Mouse (Mus musculus): ENCODE results near the gene Hist1h2an. TPM values are rescaled to one million over a fixed set of nuclear protein-coding genes. Genes with fewer than 3 reads are reported as not detected.
"Not testable (repeated sequence)": the region's sequence is repeated elsewhere in the genome, so short reads cannot be mapped to it uniquely, and the experiment has no call there.

The Hist1h2an gene
- polyA plus RNA-seq, 1 experiment from 2014 or later, result 4.1 TPM

DNA sequence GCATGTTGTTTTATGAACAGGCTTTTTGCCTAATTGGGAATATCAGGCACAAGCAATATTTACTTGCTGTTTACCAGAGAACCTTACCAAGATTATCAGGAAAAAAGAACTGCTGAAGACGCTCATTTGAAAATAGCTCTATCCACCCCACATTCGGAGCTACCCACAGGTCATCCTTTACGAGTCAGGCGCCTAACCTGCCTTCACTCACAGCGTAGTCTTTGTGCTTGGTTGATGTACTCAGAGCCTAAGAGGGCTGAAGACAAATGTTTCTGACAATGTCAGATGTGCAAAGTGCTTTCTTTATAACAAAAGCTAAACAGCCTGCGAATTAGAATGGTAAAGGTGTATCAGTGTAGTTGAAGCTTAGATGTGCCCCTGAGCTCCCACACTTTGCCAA, 2.7 kb downstream of the Hist1h2an start:
- Histone ChIP-seq H3K36me3 (ENCODE audit: control insufficient read depth, insufficient read depth, low read length) (no peaks in the 10 kb centered on the region), H3K4me3 (ENCODE audit: low read length) (no peak overlapping the region), H3K27me3 (replicated peaks; ENCODE audit: control insufficient read depth, insufficient read depth, low read length) (no peaks in the 10 kb centered on the region), H3K4me2 (ENCODE audit: low read depth, low read length) (peak overlapping the region; percentile 58), H3K4me1 (ENCODE audit: control insufficient read depth, insufficient read depth, low read length) (peaks cover 20% of the 10 kb centered on the region), H3K9ac (ENCODE audit: low read depth, low read length) (peak overlapping the region; percentile 41; the same call in 1 of the 2 replicates), H3K27ac (ENCODE audit: low read length) (peak overlapping the region; percentile 83), H3K9me3 (ENCODE audit: control insufficient read depth, low read length) (no peaks in the 10 kb centered on the region)
- ATAC-seq, result no peak
- WGBS, result 27% methylated on average over 6 of the region's 6 CpGs

DNA sequence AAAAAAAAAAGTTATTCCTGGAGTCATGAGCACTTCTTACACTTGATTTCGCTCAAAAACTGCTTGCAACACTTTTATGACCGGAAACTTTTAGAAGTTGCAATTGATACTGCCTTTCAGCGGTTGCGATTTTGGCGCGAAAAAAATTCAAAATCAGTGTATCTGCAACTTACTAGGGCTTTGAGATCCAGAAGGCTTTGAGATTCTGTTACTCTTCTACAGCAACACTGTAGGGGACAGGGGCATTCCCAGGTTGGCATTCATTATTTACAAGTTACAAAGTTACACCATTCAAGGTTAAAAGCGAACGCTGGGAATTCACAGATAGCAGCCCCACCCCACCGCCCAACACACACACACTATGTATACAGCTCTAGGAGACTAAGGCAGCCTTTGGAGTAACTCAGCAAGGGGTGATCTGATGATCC, 3.3 kb downstream of the Hist1h2an start:
- peak overlapping the region; percentile 58 for H3K4me2 ChIP-seq (ENCODE audit: low read depth, low read length)
- no peaks in the 10 kb centered on the region for H3K27me3 ChIP-seq (replicated peaks; ENCODE audit: control insufficient read depth, insufficient read depth, low read length)
- no peaks in the 10 kb centered on the region for H3K9me3 ChIP-seq (ENCODE audit: control insufficient read depth, low read length)
- ATAC-seq, result no peak
- peaks cover 20% of the 10 kb centered on the region for H3K4me1 ChIP-seq (ENCODE audit: control insufficient read depth, insufficient read depth, low read length)
- H3K4me3 ChIP-seq (ENCODE audit: low read length), result peak overlapping the region; percentile 36
- 1% methylated on average over 9 of the region's 9 CpGs for WGBS
- peak overlapping the region; percentile 83 for H3K27ac ChIP-seq (ENCODE audit: low read length)
- no peaks in the 10 kb centered on the region for H3K36me3 ChIP-seq (ENCODE audit: control insufficient read depth, insufficient read depth, low read length)
- H3K9ac ChIP-seq (ENCODE audit: low read depth, low read length), result peak overlapping the region; percentile 41

DNA sequence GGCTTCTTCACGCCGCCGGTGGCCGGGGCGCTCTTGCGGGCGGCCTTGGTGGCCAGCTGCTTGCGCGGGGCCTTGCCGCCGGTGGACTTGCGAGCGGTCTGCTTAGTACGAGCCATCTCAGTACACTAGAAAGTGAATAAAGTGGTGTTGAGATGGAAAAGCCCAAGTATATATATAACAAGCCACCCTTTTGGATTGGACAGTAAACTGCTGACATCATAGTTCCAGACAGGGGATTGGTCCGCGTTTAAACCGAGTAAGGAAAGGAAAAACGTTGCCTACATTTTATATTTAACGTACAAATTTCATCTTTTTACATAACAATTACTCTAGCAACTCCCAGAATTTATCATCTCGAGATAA, 3.8 kb downstream of the Hist1h2an start, which contains the start of gene Hist1h3i:
Gene Hist1h3i (minus strand): TSS at position 116 of the 363 bp plus-strand sequence.
- H3K4me3 ChIP-seq (ENCODE audit: low read length), result peak within 1 kb of the TSS; percentile 43
- H3K9me3 ChIP-seq (ENCODE audit: control insufficient read depth, low read length), result no peaks in the 10 kb centered on the region
- no peaks in the 10 kb centered on the region for H3K36me3 ChIP-seq (ENCODE audit: control insufficient read depth, insufficient read depth, low read length)
- H3K27me3 ChIP-seq (replicated peaks; ENCODE audit: control insufficient read depth, insufficient read depth, low read length), result no peaks in the 10 kb centered on the region
- under 1% methylated on average over 14 of the region's 20 CpGs for WGBS
- peaks cover 17% of the 10 kb centered on the region for H3K4me1 ChIP-seq (ENCODE audit: control insufficient read depth, insufficient read depth, low read length)
- peak within 1 kb of the TSS; percentile 83 for H3K27ac ChIP-seq (ENCODE audit: low read length)
- peak within 1 kb of the TSS; percentile 67 for H3K4me2 ChIP-seq (ENCODE audit: low read depth, low read length)
- peak; percentile 58 for ATAC-seq
- peak within 1 kb of the TSS; percentile 68 for H3K9ac ChIP-seq (ENCODE audit: low read depth, low read length)

DNA sequence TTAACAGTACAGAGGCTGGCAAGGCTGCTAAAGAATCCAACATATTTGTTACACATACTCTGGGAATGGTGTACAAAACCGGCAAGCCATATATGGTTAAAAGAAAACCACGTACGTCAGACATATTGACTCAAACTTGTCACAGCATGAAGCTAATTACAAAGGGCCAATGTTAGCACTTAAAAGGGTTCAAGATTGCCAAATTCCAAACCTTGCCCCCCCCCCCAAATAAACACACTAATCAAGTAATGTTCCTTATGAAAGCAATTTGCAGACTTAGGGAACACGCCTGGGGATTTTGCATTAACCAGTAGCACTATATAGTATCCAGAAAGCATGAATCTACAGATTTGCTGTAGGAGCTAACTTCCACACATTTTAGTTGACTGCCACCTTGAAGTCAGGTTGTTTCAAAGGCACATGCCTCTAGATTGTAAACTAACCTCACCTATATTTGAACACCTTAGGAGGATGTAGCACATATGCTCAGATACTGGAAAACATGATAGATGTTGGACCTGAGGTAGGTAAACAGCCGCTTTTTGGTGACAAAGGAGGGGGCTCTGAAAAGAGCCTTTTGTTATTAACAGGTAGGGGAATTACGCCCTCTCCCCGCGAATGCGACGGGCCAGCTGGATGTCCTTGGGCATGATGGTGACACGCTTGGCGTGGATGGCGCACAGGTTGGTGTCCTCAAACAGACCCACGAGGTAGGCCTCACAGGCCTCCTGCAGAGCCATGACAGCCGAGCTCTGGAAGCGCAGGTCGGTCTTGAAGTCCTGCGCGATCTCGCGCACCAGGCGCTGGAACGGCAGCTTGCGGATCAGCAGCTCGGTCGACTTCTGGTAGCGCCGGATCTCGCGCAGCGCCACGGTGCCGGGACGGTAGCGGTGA, 4.4 kb downstream of the Hist1h2an start:
- H3K9me3 ChIP-seq (ENCODE audit: control insufficient read depth, low read length); ATAC-seq; H3K36me3 ChIP-seq (ENCODE audit: control insufficient read depth, insufficient read depth, low read length); H3K27me3 ChIP-seq (replicated peaks; ENCODE audit: control insufficient read depth, insufficient read depth, low read length): not testable (repeated sequence)
- Histone ChIP-seq H3K4me2 (ENCODE audit: low read depth, low read length) (peak overlapping the region; percentile 67), H3K4me3 (ENCODE audit: low read length) (peak overlapping the region; percentile 43), H3K9ac (ENCODE audit: low read depth, low read length) (peak overlapping the region; percentile 68), H3K4me1 (ENCODE audit: control insufficient read depth, insufficient read depth, low read length) (peaks cover 17% of the 10 kb centered on the region), H3K27ac (ENCODE audit: low read length) (peak overlapping the region; percentile 75)
- WGBS, result under 1% methylated on average over 16 of the region's 35 CpGs

DNA sequence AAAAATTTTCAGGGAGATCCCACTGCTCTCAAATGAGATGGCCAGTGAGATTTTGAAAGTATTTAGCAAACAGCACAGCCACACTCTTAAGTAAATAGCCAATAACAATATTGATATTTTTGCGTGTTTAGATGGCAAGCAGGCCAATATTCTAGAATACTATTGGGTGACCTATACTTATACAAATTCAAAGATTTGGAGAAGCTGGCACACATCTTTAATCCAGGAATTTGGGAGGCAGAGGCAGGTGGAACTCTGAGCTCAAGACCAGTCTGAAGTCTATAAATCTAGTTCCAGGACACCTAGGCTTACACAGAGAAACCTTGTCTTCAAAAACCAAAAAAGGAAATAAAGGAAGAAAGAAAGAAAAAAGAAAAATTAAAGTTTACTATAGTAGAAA, 5.4 kb downstream of the Hist1h2an start:
- Histone ChIP-seq H3K27ac (ENCODE audit: low read length) (no peak overlapping the region), H3K27me3 (replicated peaks; ENCODE audit: control insufficient read depth, insufficient read depth, low read length) (no peaks in the 10 kb centered on the region), H3K9me3 (ENCODE audit: control insufficient read depth, low read length) (no peaks in the 10 kb centered on the region), H3K36me3 (ENCODE audit: control insufficient read depth, insufficient read depth, low read length) (no peaks in the 10 kb centered on the region), H3K4me2 (ENCODE audit: low read depth, low read length) (no peak overlapping the region), H3K4me3 (ENCODE audit: low read length) (no peak overlapping the region), H3K9ac (ENCODE audit: low read depth, low read length) (no peak overlapping the region), H3K4me1 (ENCODE audit: control insufficient read depth, insufficient read depth, low read length) (peaks cover 17% of the 10 kb centered on the region)
- WGBS, result 83% methylated on average over 1 of the region's 1 CpGs
- ATAC-seq, result no peak

DNA sequence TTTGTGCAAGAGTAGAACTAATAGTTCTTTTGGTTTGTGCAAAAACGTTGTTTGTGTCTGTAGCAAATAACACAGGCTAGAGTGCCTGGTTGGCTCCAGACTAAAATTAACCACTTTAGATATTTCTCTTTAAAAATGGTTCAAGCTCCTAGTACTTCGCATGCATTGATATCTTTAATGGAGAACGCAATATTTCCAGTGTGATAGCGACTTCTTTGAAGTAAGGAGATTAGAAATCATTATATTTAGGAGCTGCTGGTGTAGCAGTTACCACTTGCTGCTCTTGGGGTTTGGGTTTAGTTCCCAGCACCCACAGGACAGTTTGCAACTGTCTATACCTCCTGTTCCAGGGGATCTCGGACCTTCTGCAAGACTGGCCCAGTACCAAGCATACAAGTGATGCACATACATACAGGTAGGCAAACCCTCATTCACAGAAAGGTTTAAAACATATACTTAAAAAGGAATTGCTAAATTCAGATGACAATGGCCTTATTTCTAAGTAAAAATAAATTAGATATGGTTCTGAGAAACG, 5.9 kb downstream of the Hist1h2an start:
- Histone ChIP-seq H3K9me3 (ENCODE audit: control insufficient read depth, low read length) (no peaks in the 10 kb centered on the region), H3K27ac (ENCODE audit: low read length) (peak overlapping the region; percentile 94), H3K4me1 (ENCODE audit: control insufficient read depth, insufficient read depth, low read length) (peaks cover 15% of the 10 kb centered on the region), H3K36me3 (ENCODE audit: control insufficient read depth, insufficient read depth, low read length) (no peaks in the 10 kb centered on the region), H3K27me3 (replicated peaks; ENCODE audit: control insufficient read depth, insufficient read depth, low read length) (no peaks in the 10 kb centered on the region), H3K4me2 (ENCODE audit: low read depth, low read length) (peak overlapping the region; percentile 84; the same call in 1 of the 2 replicates), H3K9ac (ENCODE audit: low read depth, low read length) (0 out of 2 replicates have a peak overlapping the region, but pooled peaks have one; percentile 80), H3K4me3 (ENCODE audit: low read length) (peak overlapping the region; percentile 57)
- 44% methylated on average over 6 of the region's 6 CpGs for WGBS
- ATAC-seq, result no peak

DNA sequence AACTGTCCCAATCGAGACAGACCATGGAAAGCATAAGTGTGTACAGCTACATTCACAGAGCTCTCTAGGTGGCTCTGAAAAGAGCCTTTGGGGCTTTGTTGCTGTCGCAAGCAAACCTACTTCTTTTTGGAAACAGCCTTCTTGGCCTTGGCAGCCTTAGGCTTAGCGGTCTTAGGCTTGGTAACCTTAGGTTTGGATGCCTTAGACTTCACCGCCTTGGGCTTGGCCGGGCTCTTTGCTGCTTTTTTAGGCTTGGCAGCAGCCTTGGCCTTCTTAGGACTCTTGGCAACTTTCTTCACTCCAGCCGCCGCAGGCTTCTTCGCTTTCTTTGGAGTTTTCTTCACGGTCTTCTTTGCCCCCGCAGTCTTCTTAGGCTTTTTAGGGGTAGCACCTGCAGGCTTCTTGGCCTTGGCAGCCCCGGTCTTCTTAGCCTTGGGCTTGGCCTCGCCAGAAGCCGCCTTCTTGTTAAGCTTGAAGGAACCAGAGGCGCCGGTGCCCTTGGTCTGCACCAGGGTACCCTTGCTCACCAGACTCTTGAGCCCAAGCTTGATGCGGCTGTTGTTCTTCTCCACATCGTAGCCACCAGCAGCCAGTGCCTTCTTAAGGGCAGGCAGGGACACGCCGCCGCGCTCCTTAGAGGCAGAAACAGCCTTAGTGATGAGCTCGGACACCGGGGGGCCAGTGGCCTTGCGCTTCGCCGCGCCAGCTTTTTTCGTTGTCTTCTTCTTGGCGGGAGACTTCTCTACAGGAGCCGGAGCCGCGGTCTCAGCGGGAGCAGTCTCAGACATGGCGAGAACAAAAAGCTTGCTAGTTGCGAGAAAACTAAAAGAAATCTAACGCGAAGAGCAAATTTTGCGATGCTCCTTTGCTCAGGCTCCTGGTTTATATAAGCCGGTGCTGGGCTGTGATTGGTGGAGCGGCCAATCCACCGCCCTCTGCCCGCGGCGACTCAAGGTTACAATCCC, 7.0 kb downstream of the Hist1h2an start, which contains the start of gene Hist1h1b:
Gene Hist1h1b (minus strand): TSS at position 859 of the 965 bp plus-strand sequence.
- peak within 1 kb of the TSS; percentile 94 for H3K27ac ChIP-seq (ENCODE audit: low read length)
- H3K4me2 ChIP-seq (ENCODE audit: low read depth, low read length), result peak within 1 kb of the TSS; percentile 84
- H3K4me3 ChIP-seq (ENCODE audit: low read length), result peak within 1 kb of the TSS; percentile 57
- WGBS, result under 1% methylated on average over 44 of the region's 44 CpGs
- no peaks in the 10 kb centered on the region for H3K36me3 ChIP-seq (ENCODE audit: control insufficient read depth, insufficient read depth, low read length)
- H3K9me3 ChIP-seq (ENCODE audit: control insufficient read depth, low read length), result no peaks in the 10 kb centered on the region
- ATAC-seq, result peak; percentile 34
- H3K9ac ChIP-seq (ENCODE audit: low read depth, low read length), result peak within 1 kb of the TSS; percentile 80
- H3K27me3 ChIP-seq (replicated peaks; ENCODE audit: control insufficient read depth, insufficient read depth, low read length), result no peaks in the 10 kb centered on the region
- peaks cover 11% of the 10 kb centered on the region for H3K4me1 ChIP-seq (ENCODE audit: control insufficient read depth, insufficient read depth, low read length)

DNA sequence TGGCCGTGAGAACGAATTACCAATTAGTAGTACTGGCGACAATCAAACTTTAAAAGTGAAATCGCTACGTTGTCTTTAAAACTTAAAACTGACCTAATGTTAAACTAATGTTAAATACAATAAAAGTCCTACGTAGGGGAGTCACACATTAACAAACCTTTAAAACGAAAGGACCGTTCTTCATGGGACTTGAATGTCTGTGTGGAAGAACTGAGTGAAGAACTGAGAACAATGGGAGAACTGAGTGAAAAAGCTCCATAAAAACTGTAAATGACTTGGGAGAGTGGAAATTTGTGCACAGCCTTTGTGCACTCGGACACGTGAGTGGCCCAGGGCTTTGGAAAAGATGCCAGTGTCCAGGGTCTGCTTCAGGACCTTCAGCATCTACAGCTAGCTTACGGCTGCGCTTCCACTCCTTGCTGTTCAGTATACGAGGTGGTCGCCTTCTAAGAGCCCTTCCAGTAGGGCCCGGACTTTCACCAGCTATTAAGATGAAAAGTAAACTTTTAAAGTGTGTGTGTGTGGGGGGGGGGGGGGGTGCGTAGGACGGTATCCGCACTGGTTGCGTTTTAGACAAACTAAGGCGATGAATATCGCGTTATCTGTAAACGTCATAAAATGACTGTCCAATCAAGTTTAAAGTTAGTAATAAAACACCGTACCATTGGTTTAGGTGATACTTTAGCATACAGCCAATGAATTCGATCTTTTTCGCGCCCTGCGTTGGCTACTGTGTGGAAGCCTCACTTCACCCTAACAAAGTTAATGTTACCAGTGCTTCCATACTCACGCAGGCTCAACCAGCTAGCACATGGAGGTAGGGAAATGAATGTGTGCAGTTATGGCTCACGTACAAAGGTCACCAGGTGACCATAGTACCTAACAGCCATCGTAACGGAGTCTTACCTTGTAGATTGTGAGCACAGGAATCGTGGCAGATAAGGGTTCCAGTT, 7.9 kb downstream of the Hist1h2an start:
- peaks cover 7% of the 10 kb centered on the region for H3K4me1 ChIP-seq (ENCODE audit: control insufficient read depth, insufficient read depth, low read length)
- ATAC-seq, result peak; percentile 86

More for the DNA sequence above, 7.9 kb downstream of the Hist1h2an start:
- H3K36me3 ChIP-seq (ENCODE audit: control insufficient read depth, insufficient read depth, low read length), result no peaks in the 10 kb centered on the region
- H3K9ac ChIP-seq (ENCODE audit: low read depth, low read length), result peak overlapping the region; percentile 80
- peak overlapping the region; percentile 57 for H3K4me3 ChIP-seq (ENCODE audit: low read length)
- H3K9me3 ChIP-seq (ENCODE audit: control insufficient read depth, low read length), result no peaks in the 10 kb centered on the region
- 3% methylated on average over 33 of the region's 33 CpGs for WGBS
- peak overlapping the region; percentile 84 for H3K4me2 ChIP-seq (ENCODE audit: low read depth, low read length)
- peak overlapping the region; percentile 94 for H3K27ac ChIP-seq (ENCODE audit: low read length)
- H3K27me3 ChIP-seq (replicated peaks; ENCODE audit: control insufficient read depth, insufficient read depth, low read length), result no peaks in the 10 kb centered on the region
